Mouse (Mus musculus): Measurements from ENCODE around the gene Slc41a2.
"Not testable (repeated sequence)": the region's sequence is repeated elsewhere in the genome, so short reads cannot be mapped to it uniquely, and the experiment has no call there.

Gene Slc41a2

DNA sequence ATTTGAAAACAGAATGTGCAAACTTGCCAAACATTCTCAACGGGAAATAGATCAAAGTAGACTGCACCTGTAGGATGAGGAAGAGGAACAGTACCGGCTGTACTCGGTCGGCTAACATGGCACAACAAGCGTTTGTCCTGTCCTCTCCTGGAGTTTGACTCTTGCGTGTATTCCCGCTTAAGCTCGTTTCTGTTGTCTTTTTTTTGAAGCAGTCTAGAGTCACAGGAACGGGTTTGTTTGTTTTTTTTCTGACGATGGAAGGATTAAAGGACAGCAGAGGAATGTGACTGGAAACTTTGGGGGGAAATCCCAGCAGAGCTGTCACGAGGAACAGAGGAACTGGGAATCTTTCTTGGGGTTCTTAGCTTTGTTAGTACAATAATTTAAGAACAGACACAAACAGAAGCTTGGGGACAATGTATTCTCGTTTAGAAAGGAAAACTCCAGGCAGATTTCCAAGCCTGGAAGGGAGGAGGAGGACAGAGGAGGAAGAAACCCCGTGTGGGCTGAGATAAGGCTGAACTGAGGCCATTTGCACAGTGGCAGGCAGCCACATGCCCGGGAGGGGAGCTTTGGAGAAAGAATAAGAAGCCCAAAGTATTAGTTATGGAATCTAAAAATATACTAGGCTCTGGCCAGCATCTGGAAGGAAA, 16.1 kb upstream of the Slc41a2 start:
- in situ Hi-C loops (cut with MboI, MseI), result no loop called here

DNA sequence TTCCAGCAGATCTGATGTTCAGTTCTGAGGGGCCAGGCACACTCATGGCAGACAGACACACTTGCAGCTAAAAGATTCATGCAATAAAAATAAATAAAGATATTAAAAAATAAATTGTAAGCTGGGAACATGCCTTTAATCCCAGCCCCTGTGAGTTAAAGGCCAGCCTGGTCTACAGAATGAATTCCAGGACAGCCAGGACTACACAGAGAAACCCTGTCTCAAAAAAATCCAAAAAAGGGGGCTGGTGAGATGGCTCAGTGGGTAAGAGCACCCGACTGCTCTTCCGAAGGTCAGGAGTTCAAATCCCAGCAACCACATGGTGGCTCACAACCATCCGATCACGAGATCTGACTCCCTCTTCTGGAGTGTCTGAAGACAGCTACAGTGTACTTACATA, 14.1 kb upstream of the Slc41a2 start:
- in situ Hi-C loops (cut with MboI, MseI), result not testable (repeated sequence)

DNA sequence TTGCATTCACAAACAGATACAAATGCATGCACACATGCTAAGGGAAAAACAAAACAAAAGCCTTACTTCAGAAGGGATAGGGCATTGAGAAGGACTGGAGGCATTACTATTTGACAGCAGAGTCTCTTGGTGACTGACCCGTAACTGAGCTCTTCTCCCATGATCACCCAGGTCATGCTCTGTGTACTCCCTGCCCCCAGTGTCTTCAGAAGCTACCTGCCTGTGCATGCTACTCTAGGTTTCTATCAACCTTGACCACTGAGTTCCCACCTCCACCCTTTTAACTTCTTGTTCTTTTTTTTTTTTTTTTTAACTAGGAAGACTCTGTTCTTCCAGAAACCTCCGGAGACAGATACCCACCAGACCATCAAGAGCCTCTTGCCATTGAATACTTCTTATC, 13.0 kb upstream of the Slc41a2 start:
- in situ Hi-C loops (cut with MboI, MseI), result no loop called here

- in situ Hi-C loops (cut with MboI, MseI), result loop anchor here (25.0 kb wide), 1 partner anchor 1710 kb away; the partner anchor contains the start of genes Ankrd24, Gm10778 and Sirt6
Measured at GRCm38 (mm10) chr10:83347494-83347893, 9.8 kb upstream of the Slc41a2 start.

DNA sequence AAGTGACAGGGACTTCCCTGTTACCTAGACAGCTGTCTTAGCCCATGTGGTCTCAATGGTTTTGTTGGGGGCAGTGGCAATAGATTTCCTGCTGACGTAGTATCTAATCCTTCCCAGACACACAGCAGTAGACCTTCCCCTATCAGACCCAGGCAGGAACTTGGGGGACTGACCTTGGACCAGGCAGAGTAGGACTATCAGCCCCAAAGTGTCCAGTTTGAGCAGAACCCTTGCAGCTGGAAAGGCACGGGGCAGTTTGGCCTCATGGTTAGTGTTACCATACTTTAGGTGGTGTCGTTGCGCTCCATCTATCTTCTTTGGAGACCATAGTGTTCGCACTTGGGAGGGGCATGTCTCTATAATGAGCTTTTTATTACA, 8.7 kb upstream of the Slc41a2 start:
- in situ Hi-C loops (cut with MboI, MseI), result loop anchor here (25.0 kb wide), 1 partner anchor 1709 kb away; the partner anchor contains the start of genes Ankrd24, Gm10778 and Sirt6

DNA sequence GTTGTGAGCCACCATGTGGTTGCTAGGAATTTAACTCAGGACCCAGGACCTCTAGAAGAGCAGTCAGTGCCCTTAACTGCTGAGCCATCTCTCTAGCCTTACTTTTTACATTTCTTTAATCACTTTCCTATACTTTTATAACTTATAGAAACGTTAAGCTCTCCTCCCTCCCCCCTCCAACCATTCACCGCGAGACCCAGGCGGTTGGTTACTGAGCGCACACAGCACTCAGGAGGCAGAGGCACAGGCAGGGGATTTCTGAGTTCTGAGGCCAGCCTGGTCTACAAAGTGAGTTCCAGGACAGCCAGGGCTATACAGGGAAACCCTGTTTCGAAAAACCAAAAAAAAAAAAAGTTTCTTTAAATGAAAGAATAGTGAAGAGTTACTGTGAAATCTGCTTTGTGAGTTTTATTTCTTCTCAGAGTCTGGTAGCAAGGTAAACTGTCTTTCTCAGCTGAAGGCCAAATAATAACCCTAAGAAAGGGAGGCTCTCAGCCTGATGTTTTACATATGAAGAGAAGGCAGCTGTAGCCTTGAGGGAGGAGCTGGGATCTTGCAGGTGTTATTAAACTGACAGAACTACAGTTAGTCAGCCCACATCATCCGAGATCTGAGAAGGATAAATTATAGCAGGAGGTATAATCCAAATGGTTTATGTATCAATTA, 8.1 kb upstream of the Slc41a2 start:
- in situ Hi-C loops (cut with MboI, MseI), result loop anchor here (25.0 kb wide), 1 partner anchor 1709 kb away; the partner anchor contains the start of genes Ankrd24, Gm10778 and Sirt6

DNA sequence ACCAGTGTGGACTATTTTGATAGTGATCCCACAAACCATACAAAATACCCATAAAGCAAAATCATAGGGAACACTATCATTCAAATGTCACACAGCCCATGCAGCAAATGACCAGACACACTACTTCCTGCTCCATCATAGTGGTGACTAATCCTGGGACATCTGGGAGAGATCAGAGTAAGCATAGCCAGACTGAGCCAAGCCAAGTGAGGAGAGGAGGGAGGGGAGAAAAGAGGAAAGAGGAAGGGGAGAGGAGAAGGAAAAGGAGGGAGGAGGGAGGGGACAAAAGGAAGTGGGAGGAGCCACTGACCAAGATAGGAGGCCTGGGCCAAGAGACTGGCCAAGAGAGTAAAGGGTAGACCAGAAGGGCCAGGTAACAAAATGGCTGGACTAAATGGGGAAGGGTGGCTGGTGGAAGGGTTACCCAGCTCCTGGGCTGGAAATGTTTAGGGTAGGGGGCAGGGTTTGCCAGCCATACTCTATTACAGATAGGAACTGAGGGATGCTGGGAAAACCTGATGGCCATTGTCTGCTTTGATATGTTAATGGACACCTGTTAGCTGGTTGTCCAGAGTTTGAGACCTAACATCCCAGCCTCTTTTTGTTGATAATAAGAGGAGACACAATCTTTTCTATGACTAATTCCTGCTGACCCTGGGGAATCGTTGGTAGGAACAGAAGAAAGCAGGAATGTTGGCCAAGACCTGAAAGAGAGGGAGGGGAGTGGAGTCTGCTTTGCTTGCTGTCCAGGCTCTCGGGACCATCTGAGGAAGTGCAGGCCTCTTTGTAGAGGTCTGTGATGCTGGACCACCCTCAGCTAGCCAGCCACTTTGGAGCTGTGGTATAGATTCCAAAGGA, 6.4 kb upstream of the Slc41a2 start:
- in situ Hi-C loops (cut with MboI, MseI), result loop anchor here (25.0 kb wide), 1 partner anchor 1707 kb away; the partner anchor contains the start of genes Ankrd24, Gm10778 and Sirt6

DNA sequence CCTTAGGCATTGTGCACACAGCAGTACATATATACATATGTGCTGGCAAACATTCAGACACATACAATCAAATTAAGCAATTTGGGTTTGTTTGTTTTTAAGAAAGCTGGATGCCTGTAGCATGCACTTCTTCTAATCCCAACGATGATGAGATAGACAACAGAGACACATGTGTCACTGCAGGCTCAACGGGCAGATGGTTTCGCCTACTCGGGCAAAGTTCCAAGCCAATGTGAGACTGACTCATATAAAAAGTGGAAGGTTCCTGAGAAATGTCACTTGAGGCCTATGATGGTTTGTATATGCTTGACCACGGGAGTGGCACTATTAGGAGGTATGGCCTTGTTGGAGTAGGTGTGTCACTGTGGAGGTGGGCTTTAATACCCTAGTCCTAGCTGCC, 5.5 kb upstream of the Slc41a2 start:
- in situ Hi-C loops (cut with MboI, MseI), result loop anchor here (25.0 kb wide), 1 partner anchor 1706 kb away; the partner anchor contains the start of genes Ankrd24, Gm10778 and Sirt6

- in situ Hi-C loops (cut with MboI, MseI), result loop anchor here (25.0 kb wide), 1 partner anchor 1704 kb away; the partner anchor contains the start of genes Ankrd24, Gm10778 and Sirt6
Measured at GRCm38 (mm10) chr10:83341226-83341625, 3.5 kb upstream of the Slc41a2 start.

GRCm38 (mm10) chr10:83337971-83338598, 403 bp upstream of the Slc41a2 start:
- in situ Hi-C loops (cut with MboI, MseI), result loop anchor here (25.0 kb wide), 1 partner anchor 1701 kb away; the partner anchor contains the start of genes Ankrd24, Gm10778 and Sirt6

- in situ Hi-C loops (cut with MboI, MseI), result loop anchor here (25.0 kb wide), 1 partner anchor 1699 kb away; the partner anchor contains the start of genes Ankrd24, Gm10778 and Sirt6
Measured at GRCm38 (mm10) chr10:83336336-83336735, 1.3 kb downstream of the Slc41a2 start.

- in situ Hi-C loops (cut with MboI, MseI), result loop anchor here (25.0 kb wide), 1 partner anchor 1695 kb away; the partner anchor contains the start of genes Ankrd24, Gm10778 and Sirt6
Measured at GRCm38 (mm10) chr10:83332581-83332980, 5.1 kb downstream of the Slc41a2 start.

GRCm38 (mm10) chr10:83331811-83332210, 5.9 kb downstream of the Slc41a2 start:
- in situ Hi-C loops (cut with MboI, MseI), result loop anchor here (25.0 kb wide), 1 partner anchor 1695 kb away; the partner anchor contains the start of genes Ankrd24, Gm10778 and Sirt6

DNA sequence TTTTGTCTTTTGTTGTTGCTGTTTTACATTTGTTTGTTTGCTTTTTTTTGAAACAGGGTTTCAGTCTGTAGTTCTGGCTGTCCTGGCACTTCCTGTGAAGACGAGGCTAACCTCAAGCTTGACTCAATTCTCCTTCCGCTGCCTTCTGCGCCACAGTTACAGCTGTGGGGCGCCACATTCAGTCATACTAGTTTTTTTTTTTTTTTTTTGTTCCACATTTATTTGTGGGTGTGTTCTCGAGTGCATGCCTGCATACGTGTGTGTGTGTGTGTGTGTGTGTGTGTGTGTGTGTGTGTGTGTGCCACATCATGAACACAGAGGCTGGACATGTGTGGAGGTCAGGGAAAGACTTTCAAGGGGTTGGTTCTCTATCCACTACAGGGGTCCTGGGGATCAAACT, 7.3 kb downstream of the Slc41a2 start:
- in situ Hi-C loops (cut with MboI, MseI), result loop anchor here (25.0 kb wide), 1 partner anchor 1693 kb away; the partner anchor contains the start of genes Ankrd24, Gm10778 and Sirt6

DNA sequence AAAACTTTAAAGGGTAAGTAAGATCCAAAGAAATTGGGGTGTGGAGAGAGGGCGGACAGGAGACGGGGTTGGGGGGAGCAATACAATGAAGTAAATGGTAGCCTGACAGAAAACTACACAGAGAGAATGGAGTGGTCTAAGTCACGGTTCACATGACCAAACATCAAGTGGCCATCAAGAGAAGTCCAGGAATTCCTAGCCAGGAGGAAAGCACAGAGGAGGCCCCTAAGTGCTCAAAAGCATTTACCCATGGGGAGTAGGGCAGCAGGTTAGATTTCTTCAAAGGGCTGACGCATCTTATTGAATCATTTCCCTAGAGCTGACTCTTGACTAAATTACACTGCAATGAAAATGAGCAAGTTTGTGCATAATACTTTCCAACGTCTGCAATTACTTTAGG, 8.9 kb downstream of the Slc41a2 start:
- in situ Hi-C loops (cut with MboI, MseI), result loop anchor here (5.0 to 25.0 kb wide), 2 partner anchors 76 to 1691 kb away; partner anchors contain the start of genes Ankrd24, Gm10778 and Sirt6

DNA sequence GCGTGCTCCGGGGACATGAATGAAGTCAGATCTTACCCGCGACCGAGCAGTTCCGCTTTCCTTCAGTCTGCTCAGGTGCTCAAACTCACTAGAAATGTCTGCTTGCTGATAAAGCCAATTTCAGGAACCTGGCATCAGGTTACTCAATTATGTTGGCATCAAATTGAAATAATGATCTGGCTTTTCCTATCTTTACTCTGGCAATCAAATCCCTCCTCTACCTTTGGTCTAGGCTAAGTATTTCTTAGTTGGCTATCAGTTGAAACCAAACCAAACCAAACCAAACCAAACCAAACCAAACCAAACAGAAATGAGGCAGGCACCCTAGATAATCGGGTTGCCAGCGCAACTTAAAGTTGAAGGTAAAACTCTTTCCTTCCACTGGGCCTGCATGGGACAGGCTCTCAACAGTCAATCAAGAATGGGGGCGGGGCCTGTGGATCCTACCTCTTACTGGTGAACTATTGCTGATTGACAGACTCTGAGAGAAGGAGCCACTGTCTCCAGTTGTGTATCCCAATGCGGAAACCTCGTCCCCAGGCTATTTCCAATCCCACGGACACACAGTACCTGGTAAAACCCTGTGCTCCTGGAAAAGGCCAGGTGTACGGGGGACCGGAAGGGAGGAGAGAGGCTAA, 10.9 kb downstream of the Slc41a2 start:
- in situ Hi-C loops (cut with MboI, MseI), result loop anchor here (5.0 to 25.0 kb wide), 2 partner anchors 74 to 1689 kb away; partner anchors contain the start of genes Ankrd24, Gm10778 and Sirt6

DNA sequence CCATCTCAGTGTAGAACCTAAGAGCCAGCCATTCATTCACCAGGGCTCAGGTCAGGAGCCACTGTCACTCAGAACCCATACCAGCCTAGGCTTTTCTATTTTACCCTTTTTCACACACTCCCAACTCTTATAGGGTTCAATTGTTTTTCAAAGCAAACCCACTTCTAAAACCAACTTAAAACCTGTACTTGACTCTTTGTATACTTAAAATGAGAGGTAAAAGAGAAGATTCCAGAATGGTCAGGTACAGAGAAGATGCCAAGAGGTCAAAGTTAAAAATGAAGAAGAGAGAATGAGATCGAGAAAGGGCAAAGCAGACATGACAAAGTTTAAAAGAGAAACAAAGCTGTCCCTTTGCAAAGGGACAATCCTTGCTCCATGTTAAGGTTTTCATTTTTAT, 11.8 kb downstream of the Slc41a2 start:
- in situ Hi-C loops (cut with MboI, MseI), result loop anchor here (5.0 to 25.0 kb wide), 2 partner anchors 74 to 1689 kb away; partner anchors contain the start of genes Ankrd24, Gm10778 and Sirt6

DNA sequence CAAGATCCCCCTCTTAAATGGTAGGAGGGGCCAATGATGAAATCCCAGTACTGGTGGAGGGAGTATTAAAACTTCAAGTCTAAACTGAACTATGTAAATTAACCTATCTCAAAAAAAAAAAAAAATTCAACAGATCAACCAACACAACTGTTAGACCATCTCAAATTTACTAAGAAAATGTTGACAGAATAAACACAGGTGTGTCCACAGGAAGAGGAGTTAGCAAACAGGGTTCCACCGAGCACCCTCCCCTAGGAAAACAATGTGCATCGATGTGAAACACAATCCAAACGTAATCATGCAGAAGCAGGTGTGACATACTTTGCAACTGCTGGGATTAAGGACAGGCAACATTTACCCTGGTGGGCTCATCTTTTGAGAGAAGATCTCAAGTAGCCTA, 12.8 kb downstream of the Slc41a2 start:
- in situ Hi-C loops (cut with MboI, MseI), result loop anchor here (5.0 to 25.0 kb wide), 2 partner anchors 73 to 1688 kb away; partner anchors contain the start of genes Ankrd24, Gm10778 and Sirt6

GRCm38 (mm10) chr10:83322551-83323100, 15.1 kb downstream of the Slc41a2 start:
- in situ Hi-C loops (cut with MboI, MseI), result no loop called here

DNA sequence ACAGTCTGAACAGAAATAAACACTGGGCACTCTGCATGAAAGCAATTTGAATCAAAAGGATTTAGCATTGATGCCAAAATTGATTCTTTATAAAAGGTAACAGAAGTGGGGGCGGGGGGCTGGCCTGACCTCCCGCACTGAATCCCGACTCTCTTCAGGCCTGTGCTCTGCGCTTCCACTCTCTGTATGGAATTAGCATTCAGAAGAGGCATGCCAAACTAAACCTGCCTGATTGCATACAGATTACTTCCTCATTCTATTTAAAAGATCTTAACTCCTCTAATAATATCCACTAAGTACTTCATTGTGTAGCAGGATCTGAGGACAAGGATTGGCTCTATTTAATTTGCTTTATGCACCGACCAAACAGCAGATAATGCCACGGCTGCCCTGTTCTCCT, 16.2 kb downstream of the Slc41a2 start:
- in situ Hi-C loops (cut with MboI, MseI), result no loop called here
